Mouse (Mus musculus): ENCODE measurements around the gene Apex1.
A peak's percentile ranks its signal among the peaks of the same experiment; 100 is the strongest.
"Not testable (repeated sequence)": the region's sequence is repeated elsewhere in the genome, so short reads cannot be mapped to it uniquely, and the experiment has no call there.

The Apex1 gene

DNA sequence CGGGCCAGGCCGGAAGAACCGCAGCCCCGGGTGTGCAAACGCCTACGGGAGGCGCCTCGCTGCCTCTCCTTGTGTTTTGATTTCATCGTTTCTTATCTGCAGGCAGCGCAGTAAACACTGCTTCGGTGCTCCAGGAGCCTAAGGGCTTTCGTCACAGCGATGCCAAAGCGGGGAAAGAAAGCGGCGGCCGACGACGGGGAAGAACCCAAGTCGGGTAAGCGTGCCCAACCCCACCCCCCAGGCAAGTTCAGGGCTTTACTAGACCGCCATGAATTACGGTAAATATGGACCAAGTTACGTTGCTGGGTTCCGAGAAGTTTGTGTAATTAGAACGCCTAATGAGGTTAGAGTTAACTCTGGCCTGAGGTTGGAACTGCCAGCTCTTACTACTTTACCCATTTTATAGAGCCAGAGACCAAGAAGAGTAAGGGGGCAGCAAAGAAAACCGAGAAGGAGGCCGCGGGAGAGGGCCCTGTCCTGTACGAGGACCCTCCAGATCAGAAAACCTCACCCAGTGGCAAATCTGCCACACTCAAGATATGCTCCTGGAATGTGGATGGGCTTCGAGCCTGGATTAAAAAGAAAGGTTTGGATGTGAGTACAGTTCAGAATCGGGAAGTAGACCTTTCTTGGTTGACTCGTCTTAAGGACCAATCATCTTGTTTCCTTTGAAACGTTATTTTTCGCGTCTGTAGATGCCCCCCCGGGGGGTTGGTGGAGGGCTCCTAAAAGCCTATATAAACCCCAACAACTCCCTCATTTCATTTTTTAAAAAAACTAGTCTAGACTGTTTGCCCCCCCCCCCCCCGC lies 548 bp downstream of the Apex1 start:
- DNase-seq (ENCODE audit: inconsistent age in 2 of 2, low spot score in 1 of 2) = no peak

DNA sequence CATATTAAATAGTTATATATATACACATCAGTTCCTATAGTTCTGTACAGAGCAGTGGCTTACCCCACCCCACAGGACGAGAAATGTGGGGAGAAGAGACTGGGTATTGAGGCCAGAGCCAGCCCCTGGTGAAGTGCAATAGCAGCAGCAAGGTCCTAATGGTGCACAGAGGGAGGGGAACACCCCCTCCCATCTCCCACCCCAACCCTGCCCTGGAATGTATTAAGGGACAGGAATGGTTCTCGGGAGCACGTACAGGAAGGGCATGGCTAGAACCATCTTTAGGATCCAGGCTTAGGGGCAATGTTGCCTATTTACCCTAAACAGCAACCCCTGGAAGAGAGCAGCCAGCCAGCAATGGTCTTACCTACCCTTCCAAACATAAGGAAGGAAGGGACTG lies 2.6 kb downstream of the Apex1 start:
- no peak for DNase-seq (ENCODE audit: inconsistent age in 2 of 2, low spot score in 1 of 2)

GRCm38 (mm10) chr14:50929951-50930350 lies 5.2 kb downstream of the Apex1 start:
- peak in 1 of 2 experiments; percentile 9 for DNase-seq (ENCODE audit: inconsistent age in 2 of 2, low spot score in 1 of 2)

GRCm38 (mm10) chr14:50930377-50930753 lies 5.6 kb downstream of the Apex1 start:
- no peak for DNase-seq (ENCODE audit: inconsistent age in 2 of 2, low spot score in 1 of 2)

- peak; percentile 99 to 100 for DNase-seq (ENCODE audit: inconsistent age in 2 of 2, low spot score in 1 of 2)
Measured at GRCm38 (mm10) chr14:50930754-50931492, 6.2 kb downstream of the Apex1 start, which contains the start of the genes Pip4p1 and Pnp. TSS of gene Pip4p1 (minus strand) at chr14:50930856. TSS of gene Pnp (plus strand) at chr14:50931082.

DNA sequence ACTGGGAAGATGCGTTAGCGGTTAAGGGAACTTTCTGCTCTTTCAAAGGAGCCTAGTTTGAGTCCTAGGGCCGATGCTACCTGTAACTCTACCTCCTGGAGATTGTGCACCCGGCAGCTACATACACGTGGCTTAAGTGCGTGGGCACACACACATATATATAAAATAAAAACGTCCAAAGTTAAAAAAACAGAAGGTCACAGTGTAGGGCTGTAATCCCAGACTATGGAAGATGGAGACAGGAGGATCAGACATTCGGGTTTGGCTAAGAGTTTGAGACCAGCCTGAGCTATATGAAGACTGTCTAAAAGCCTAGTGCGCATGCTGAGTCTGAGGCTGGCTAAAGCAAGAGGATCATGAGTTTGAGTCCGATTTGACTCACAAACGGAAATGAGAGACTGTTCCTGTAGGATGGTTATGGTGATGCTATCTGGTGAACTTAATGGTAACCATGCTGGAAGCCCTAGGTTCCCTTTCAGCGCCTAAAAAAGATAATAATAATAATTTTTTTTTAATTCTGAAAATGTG lies 6.8 kb downstream of the Apex1 start:
- DNase-seq (ENCODE audit: inconsistent age in 2 of 2, low spot score in 1 of 2) = no peak

- DNase-seq (ENCODE audit: inconsistent age in 2 of 2, low spot score in 1 of 2) = peak in 1 of 2 experiments; percentile 53
Measured at GRCm38 (mm10) chr14:50936649-50937048, 11.9 kb downstream of the Apex1 start.

GRCm38 (mm10) chr14:50938119-50938908 lies 13.5 kb downstream of the Apex1 start:
- DNase-seq (ENCODE audit: inconsistent age in 2 of 2, low spot score in 1 of 2) = no peak

- no peak for DNase-seq (ENCODE audit: inconsistent age in 2 of 2, low spot score in 1 of 2)
Measured at GRCm38 (mm10) chr14:50938940-50939339, 14.2 kb downstream of the Apex1 start.

DNA sequence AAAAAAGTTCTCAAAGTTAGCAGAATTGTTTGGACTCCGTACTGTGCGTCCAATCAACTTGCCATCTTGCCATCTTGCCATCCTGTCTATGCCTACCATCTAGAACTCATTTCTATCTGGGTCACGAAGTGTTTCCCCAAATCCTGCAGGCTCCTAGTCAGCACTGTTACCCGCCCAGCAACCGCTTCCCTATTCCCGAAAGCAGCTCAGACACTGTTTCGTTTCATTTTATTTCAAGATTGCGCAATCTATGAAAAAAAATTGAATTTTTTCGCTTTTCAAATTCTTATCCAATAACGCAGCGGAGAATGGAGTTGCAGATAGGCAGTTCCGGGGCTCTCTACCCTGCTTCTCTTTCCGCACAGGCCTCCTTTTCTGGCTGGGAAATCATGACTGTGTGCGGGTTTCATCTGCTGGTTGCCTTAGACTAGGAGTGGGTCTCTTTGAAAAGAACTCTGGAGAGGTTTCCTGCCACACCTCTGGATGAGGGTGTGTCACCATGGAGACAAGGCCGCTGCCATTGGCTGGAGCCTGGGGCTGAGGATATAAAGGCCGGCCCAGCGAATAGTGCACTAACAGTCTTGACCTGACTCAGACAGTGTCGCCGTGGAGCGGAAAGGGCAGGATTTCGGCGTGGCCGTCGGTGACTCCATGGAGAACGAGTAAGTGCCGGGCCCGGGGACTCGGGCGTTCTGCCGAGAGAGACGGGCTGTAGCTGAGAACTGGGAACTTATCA lies 19.3 kb downstream of the Apex1 start, which contains the start of gene Gm49342:
Gene Gm49342, plus strand, starts transcription at position 586 of the 736 bp plus-strand sequence.
- peak; percentile 97 to 100 for DNase-seq (ENCODE audit: inconsistent age in 2 of 2, low spot score in 1 of 2)

DNA sequence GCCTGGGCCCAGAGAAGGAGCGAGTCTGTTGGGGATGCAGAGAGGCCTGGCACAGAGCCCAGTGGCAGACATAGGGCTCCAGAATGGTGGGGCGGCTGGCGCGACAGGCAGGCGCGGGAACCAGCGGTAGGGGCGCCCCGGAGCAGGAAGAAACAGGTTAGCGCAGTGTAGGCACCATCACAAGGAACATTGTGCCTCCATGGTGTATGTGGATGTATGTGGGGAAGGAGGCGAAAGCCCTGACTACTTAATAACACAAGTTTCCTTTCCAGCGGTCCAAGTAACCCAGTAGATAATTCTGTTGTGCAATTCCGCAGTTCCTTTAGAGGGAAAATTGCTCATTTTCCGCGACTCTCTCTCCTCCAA lies 19.9 kb downstream of the Apex1 start:
- DNase-seq (ENCODE audit: inconsistent age in 2 of 2, low spot score in 1 of 2) = not testable (repeated sequence)

- not testable (repeated sequence) for DNase-seq (ENCODE audit: inconsistent age in 2 of 2, low spot score in 1 of 2)
Measured at GRCm38 (mm10) chr14:50945081-50945480, 20.3 kb downstream of the Apex1 start.

DNA sequence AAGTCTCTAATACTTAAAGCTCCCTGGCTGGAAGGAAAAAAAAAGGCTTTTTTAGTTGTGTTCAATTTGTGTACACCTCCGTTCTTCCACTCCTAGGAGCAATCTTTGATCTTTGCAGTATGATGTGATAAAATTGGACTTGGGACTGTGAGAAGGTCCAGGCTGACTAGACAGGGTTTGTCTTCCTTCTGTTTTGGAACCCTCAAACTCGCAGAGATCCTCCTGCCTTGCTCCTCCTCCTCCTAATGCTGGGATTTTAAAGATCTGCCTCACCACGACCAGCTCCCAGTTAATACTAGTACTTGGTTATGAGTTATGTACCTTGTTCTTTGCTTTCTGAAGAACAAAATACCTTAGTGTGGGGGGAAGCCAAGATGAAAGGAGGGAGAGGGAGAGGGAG lies 20.8 kb downstream of the Apex1 start:
- DNase-seq (ENCODE audit: inconsistent age in 2 of 2, low spot score in 1 of 2) = peak in 1 of 2 experiments; percentile 31

DNA sequence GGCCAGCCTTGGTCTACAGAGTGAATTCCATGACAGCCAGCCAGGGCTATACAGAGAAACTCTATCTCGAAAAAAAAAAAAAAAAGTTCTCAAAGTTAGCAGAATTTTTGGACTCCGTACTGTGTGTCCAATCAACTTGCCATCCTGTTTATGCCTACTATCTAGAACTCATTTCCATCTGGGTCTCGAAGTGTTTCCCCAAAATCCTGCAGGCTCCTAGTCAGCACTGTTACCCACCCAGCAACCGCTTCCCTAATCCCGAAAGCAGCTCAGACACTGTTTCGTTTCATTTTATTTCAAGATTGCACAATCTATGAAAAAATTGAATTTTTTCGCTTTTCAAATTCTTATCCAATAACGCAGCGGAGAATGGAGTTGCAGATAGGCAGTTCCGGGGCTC lies 30.7 kb downstream of the Apex1 start:
- DNase-seq (ENCODE audit: inconsistent age in 2 of 2, low spot score in 1 of 2) = no peak

DNA sequence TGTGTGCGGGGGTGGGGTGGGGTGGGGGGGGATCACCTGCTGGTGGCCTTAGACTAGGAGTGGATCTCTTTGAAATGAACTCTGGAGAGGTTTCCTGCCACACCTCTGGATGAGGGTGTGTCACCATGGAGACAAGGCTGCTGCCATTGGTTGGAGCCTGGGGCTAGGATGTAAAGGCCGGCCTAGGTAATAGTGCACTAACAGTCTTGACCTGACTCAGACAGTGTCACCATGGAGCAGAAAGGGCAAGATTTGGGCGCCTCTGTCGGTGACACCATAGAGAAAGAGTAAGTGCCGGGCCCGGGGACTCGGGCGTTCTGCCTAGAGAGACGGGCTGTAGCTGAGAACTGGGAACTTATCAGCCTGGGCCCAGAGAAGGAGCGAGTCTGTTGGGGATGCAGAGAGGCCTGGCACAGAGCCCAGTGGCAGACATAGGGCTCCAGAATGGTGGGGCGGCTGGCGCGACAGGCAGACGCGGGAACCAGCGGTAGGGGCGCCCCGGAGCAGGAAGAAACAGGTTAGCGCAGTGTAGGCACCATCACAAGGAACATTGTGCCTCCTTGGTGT lies 31.3 kb downstream of the Apex1 start, which contains the start of gene Pnp2:
Gene Pnp2, plus strand, starts transcription at position 51 of the 567 bp plus-strand sequence.
- peak; percentile 56 to 82 for DNase-seq (ENCODE audit: inconsistent age in 2 of 2, low spot score in 1 of 2)

DNA sequence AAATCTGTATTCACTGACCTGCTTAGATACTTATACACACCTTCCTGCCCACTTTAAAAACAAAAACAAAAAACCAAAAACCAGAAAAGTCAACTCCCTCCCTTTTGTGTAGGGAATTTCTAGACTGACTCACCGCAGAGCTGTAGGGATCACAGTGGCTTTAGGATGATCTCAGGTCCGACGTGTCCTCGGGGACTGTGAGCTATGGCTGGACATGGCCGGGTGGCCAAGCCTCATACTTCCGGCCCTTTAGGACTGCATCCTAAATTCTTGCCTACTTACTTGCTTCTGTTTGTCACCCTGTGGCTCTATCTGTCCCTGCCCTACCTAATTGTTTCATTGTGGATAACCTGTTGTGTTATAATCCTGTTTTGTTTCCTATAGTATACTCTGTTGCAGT lies 32.0 kb downstream of the Apex1 start:
- not testable (repeated sequence) for DNase-seq (ENCODE audit: inconsistent age in 2 of 2, low spot score in 1 of 2)

DNA sequence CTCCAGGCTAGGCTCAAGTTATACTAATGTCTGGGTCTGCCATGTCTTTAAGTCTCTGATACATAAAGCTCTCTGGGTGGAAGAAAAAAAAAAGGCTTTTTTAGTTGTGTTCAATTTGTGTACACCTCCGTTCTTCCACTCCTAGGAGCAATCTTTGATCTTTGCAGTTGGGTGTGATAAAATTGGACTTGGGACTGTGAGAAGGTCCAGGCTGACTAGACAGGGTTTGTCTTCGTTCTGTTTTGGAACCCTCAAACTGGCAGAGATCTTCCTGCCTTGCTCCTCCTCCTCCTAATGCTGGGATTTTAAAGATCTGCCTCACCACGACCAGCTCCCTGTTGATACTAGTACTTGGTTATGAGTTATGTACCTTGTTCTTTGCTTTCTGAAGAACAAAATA lies 32.4 kb downstream of the Apex1 start:
- DNase-seq (ENCODE audit: inconsistent age in 2 of 2, low spot score in 1 of 2) = not testable (repeated sequence)

- not testable (repeated sequence) for DNase-seq (ENCODE audit: inconsistent age in 2 of 2, low spot score in 1 of 2)
Measured at GRCm38 (mm10) chr14:50958289-50958995, 33.7 kb downstream of the Apex1 start.

Measured in adrenal gland, adult (tissue).